Mouse (Mus musculus): ENCODE results near the gene Hscb. TPM values are rescaled to one million over a fixed set of nuclear protein-coding genes. Genes with fewer than 3 reads are reported as not detected.

Hscb gene
- total and polyA plus RNA-seq, 2 experiments from 2014 or later: 23.6 to 42.1 TPM

GRCm38 (mm10) chr5:110877666-110878505, 38.3 kb upstream of the Hscb start:
- no peak for DNase-seq (ENCODE audit: low spot score)
- Histone ChIP-seq H3K27ac (ENCODE audit: low read depth) (no peak overlapping the region), H3K36me3 (replicated peaks; ENCODE audit: control insufficient read depth, insufficient read depth, low read length) (0 out of 2 replicates have a peak, but pooled peaks cover 5% of the 10 kb centered on the region), H3K27me3 (ENCODE audit: control insufficient read depth, insufficient read depth, low read length) (no peaks in the 10 kb centered on the region), H3K4me1 (ENCODE audit: control insufficient read depth, insufficient read depth) (0 out of 2 replicates have a peak, but pooled peaks cover 6% of the 10 kb centered on the region), H3K9me3 (replicated peaks; ENCODE audit: control insufficient read depth, low read length) (no peaks in the 10 kb centered on the region), H3K4me2 (ENCODE audit: low read depth, low read length) (no peak overlapping the region), H3K9ac (replicated peaks; ENCODE audit: low read depth, low read length) (no peak overlapping the region), H3K4me3 (ENCODE audit: low read depth, low read length) (no peak overlapping the region)
- no peak for ATAC-seq (ENCODE audit: insufficient read depth, low read depth)
- TF ChIP-seq EP300 (IDR thresholded peaks at IDR 0.05; ENCODE audit: low read depth) (no peak), CTCF (IDR thresholded peaks at IDR 0.05; ENCODE audit: low read depth) (no peak)
- WGBS: 90% methylated on average over 5 of the region's 5 CpGs

GRCm38 (mm10) chr5:110875286-110875685, 35.7 kb upstream of the Hscb start:
- Histone ChIP-seq H3K4me2 (ENCODE audit: low read depth, low read length) (no peak overlapping the region), H3K27me3 (ENCODE audit: control insufficient read depth, insufficient read depth, low read length) (no peaks in the 10 kb centered on the region), H3K4me3 (ENCODE audit: low read depth, low read length) (no peak overlapping the region), H3K9me3 (replicated peaks; ENCODE audit: control insufficient read depth, low read length) (no peaks in the 10 kb centered on the region), H3K36me3 (replicated peaks; ENCODE audit: control insufficient read depth, insufficient read depth, low read length) (peaks cover 10% of the 10 kb centered on the region), H3K4me1 (ENCODE audit: control insufficient read depth, insufficient read depth) (0 out of 2 replicates have a peak, but pooled peaks cover 3% of the 10 kb centered on the region), H3K9ac (replicated peaks; ENCODE audit: low read depth, low read length) (no peak overlapping the region), H3K27ac (ENCODE audit: low read depth) (no peak overlapping the region)
- no peak for TF ChIP-seq CTCF (IDR thresholded peaks at IDR 0.05; ENCODE audit: low read depth)
- DNase-seq (ENCODE audit: low spot score): no peak
- no peak for ATAC-seq (ENCODE audit: insufficient read depth, low read depth)
- WGBS: 85% methylated on average over 1 of the region's 1 CpGs

DNA sequence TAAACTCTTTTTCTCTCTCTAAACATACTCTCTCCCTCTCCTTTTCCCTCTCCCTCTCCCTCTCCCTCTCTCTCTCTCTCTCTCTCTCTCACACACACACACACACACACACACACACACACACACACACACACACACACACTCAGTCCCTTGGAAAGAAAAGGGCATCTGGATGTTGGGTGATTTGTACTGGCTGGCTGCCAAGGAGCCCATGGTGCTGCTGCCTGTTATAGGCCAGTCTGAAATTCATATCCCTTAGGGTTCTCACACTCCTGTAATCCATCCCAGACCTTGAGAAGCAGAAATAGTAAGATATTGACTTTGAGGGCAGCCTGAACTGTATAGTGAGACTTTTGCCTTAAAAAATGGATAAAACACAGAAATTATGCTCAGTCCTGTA, 35.1 kb upstream of the Hscb start:
- TF ChIP-seq EP300 (IDR thresholded peaks at IDR 0.05; ENCODE audit: low read depth) (no peak), CTCF (IDR thresholded peaks at IDR 0.05; ENCODE audit: low read depth) (no peak)
- Histone ChIP-seq H3K4me3 (ENCODE audit: low read depth, low read length) (no peak overlapping the region), H3K4me2 (ENCODE audit: low read depth, low read length) (no peak overlapping the region), H3K9ac (replicated peaks; ENCODE audit: low read depth, low read length) (no peak overlapping the region), H3K4me1 (ENCODE audit: control insufficient read depth, insufficient read depth) (no peaks in the 10 kb centered on the region), H3K27me3 (ENCODE audit: control insufficient read depth, insufficient read depth, low read length) (no peaks in the 10 kb centered on the region), H3K27ac (ENCODE audit: low read depth) (no peak overlapping the region), H3K36me3 (replicated peaks; ENCODE audit: control insufficient read depth, insufficient read depth, low read length) (peaks cover 10% of the 10 kb centered on the region), H3K9me3 (replicated peaks; ENCODE audit: control insufficient read depth, low read length) (no peaks in the 10 kb centered on the region)
- ATAC-seq (ENCODE audit: insufficient read depth, low read depth) (no peak), DNase-seq (ENCODE audit: low spot score) (peak; percentile 31)

DNA sequence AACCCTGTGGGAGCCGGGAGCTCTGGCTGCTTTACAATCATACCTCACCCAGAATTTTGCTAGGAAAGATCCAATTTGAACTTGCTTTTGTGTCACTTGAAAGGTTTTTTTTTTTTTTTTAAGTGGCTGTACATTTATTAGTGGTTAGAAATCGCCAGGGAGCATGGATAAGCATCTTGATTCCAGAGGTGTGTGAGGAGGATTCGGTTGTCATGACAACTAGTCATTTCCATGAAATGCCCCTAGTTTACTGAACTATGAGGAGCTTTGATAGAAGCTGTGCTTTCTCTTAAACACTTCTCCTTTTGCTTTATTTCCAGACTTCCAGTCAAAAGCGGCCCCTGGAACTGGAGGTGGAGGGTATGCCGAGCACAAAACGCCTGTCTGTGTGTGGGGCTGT, 33.6 kb upstream of the Hscb start:
- 94% methylated on average over 6 of the region's 6 CpGs for WGBS
- Histone ChIP-seq H3K27ac (ENCODE audit: low read depth) (no peak overlapping the region), H3K9ac (replicated peaks; ENCODE audit: low read depth, low read length) (no peak overlapping the region), H3K4me1 (ENCODE audit: control insufficient read depth, insufficient read depth) (no peaks in the 10 kb centered on the region), H3K4me2 (ENCODE audit: low read depth, low read length) (no peak overlapping the region), H3K4me3 (ENCODE audit: low read depth, low read length) (no peak overlapping the region), H3K27me3 (ENCODE audit: control insufficient read depth, insufficient read depth, low read length) (no peaks in the 10 kb centered on the region), H3K9me3 (replicated peaks; ENCODE audit: control insufficient read depth, low read length) (no peaks in the 10 kb centered on the region), H3K36me3 (replicated peaks; ENCODE audit: control insufficient read depth, insufficient read depth, low read length) (peaks cover 10% of the 10 kb centered on the region)
- TF ChIP-seq EP300 (IDR thresholded peaks at IDR 0.05; ENCODE audit: low read depth) (no peak), CTCF (IDR thresholded peaks at IDR 0.05; ENCODE audit: low read depth) (no peak)
- ATAC-seq (ENCODE audit: insufficient read depth, low read depth): no peak
- no peak for DNase-seq (ENCODE audit: low spot score)

- 0 out of 2 replicates have a peak overlapping the region, but pooled peaks have one; percentile 12 for H3K4me2 ChIP-seq (ENCODE audit: low read depth, low read length)
- H3K36me3 ChIP-seq (replicated peaks; ENCODE audit: control insufficient read depth, insufficient read depth, low read length): peaks cover 10% of the 10 kb centered on the region
- H3K4me1 ChIP-seq (ENCODE audit: control insufficient read depth, insufficient read depth): no peaks in the 10 kb centered on the region
- WGBS: 62% methylated on average over 8 of the region's 8 CpGs
- H3K27me3 ChIP-seq (ENCODE audit: control insufficient read depth, insufficient read depth, low read length): no peaks in the 10 kb centered on the region
- no peak overlapping the region for H3K9ac ChIP-seq (replicated peaks; ENCODE audit: low read depth, low read length)
- no peak for TF ChIP-seq EP300 (IDR thresholded peaks at IDR 0.05; ENCODE audit: low read depth)
- TF ChIP-seq CTCF (IDR thresholded peaks at IDR 0.05; ENCODE audit: low read depth): no peak
- ATAC-seq (ENCODE audit: insufficient read depth, low read depth) (peak; percentile 36; the same call in 1 of the 2 replicates), DNase-seq (ENCODE audit: low spot score) (peak; percentile 30)
- H3K27ac ChIP-seq (ENCODE audit: low read depth): peak overlapping the region; percentile 38; the same call in 1 of the 2 replicates
- no peaks in the 10 kb centered on the region for H3K9me3 ChIP-seq (replicated peaks; ENCODE audit: control insufficient read depth, low read length)
- no peak overlapping the region for H3K4me3 ChIP-seq (ENCODE audit: low read depth, low read length)
Measured at GRCm38 (mm10) chr5:110869242-110869669, 29.7 kb upstream of the Hscb start.
